Mouse (Mus musculus): ENCODE data around the gene Phldb3. TPM values are rescaled to one million over a fixed set of nuclear protein-coding genes. Genes with fewer than 3 reads are reported as not detected.

Gene Phldb3
- polyA plus RNA-seq, 1 experiment: 2.8 TPM

DNA sequence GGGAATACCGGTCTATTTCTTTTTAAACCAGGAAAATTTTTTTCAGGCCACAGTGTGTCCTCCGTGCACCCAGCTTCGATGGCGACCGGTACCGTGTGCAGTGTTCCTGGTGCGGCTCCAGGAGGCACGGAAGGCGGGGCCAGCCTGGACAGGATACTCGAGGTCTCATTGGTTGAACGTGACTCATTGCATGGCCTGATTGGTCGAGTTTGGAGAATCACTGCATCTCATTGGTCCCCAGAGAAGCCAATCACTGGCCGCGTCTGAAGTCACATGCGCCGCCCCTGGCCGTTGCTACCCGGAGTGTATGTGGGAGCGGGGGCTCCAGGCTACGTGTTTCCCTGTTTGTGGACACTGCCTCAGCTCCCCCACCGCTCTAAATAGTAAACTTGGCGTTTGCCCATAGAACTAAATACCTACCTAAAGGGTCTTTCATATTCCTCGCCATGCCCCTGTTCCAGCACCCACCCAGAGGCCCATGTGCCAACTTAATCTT is 61.4 kb downstream of the Phldb3 start:
- Histone ChIP-seq H3K27ac (ENCODE audit: insufficient read depth, low read depth, low read length) (no peak overlapping the region), H3K27me3 (replicated peaks; ENCODE audit: control insufficient read depth, insufficient read depth, low read length) (no peaks in the 10 kb centered on the region), H3K4me3 (ENCODE audit: insufficient read depth, low read depth, low read length) (no peak overlapping the region), H3K36me3 (ENCODE audit: control insufficient read depth, insufficient read depth, low read length) (no peaks in the 10 kb centered on the region), H3K4me1 (ENCODE audit: control insufficient read depth, insufficient read depth, low read length) (no peaks in the 10 kb centered on the region)
- TF ChIP-seq POLR2A (IDR thresholded peaks at IDR 0.05; ENCODE audit: low read depth, low read length): no peak
- TF ChIP-seq CTCF (conservative IDR thresholded peaks at IDR 0.05; ENCODE audit: insufficient read depth, insufficient read length, low read depth, low read length): no peak
- no peak for DNase-seq
- WGBS: 90% methylated on average over 23 of the region's 23 CpGs

DNA sequence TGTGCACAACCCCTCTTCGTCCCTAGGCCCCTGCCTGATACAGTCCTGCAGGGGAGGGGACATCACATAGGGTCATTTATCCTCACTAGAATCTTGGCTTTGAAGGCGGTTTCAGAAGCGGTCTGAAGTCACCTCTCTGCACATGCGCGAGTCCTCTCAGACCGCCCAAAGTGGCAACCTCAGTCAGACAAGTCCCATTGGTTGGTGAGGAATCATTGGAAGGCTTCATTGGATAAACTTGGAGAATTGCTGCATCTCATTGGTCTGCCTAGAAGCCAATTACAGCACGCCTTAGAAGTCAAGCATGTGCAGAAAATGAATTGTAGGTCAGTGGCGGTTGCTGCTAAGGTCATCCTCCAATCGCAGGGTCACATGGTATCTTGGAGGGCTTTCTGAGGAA is 66.0 kb downstream of the Phldb3 start, which contains the start of gene Tex101:
Tex101 (minus strand) TSS at position 101 of the 400 bp plus-strand sequence.
- no peak for DNase-seq
- 84% methylated on average over 9 of the region's 9 CpGs for WGBS
- Histone ChIP-seq H3K27ac (ENCODE audit: insufficient read depth, low read depth, low read length) (no peak within 1 kb of the TSS), H3K4me3 (ENCODE audit: insufficient read depth, low read depth, low read length) (no peak within 1 kb of the TSS), H3K27me3 (replicated peaks; ENCODE audit: control insufficient read depth, insufficient read depth, low read length) (no peaks in the 10 kb centered on the region), H3K36me3 (ENCODE audit: control insufficient read depth, insufficient read depth, low read length) (no peaks in the 10 kb centered on the region), H3K4me1 (ENCODE audit: control insufficient read depth, insufficient read depth, low read length) (no peaks in the 10 kb centered on the region)
- TF ChIP-seq POLR2A (IDR thresholded peaks at IDR 0.05; ENCODE audit: low read depth, low read length): no peak
- TF ChIP-seq CTCF (conservative IDR thresholded peaks at IDR 0.05; ENCODE audit: insufficient read depth, insufficient read length, low read depth, low read length): no peak

Other genes starting within 250 kb of the Phldb3 start
- gene Kcnn4, start 240.5 kb upstream of the Phldb3 start, polyA plus RNA-seq (2012; rRNA removed): 2.3 and 4.1 TPM in 2 replicates
- gene Smg9, start 211.1 kb upstream of the Phldb3 start, polyA plus RNA-seq (2012; rRNA removed): 34.9 and 39.8 TPM in 2 replicates
- gene Irgc1, start 158.5 kb upstream of the Phldb3 start, polyA plus RNA-seq (2012; rRNA removed): 0.33 and 0.41 TPM in 2 replicates
- 10.1 and 12.9 TPM in 2 replicates for gene Plaur, start 148.3 kb upstream of the Phldb3 start, polyA plus RNA-seq (2012; rRNA removed)
- 54.7 and 66.4 TPM in 2 replicates for gene Cadm4, start 128.7 kb upstream of the Phldb3 start, polyA plus RNA-seq (2012; rRNA removed)
- 9.5 and 17.1 TPM in 2 replicates for gene Zfp428, start 103.8 kb upstream of the Phldb3 start, polyA plus RNA-seq (2012; rRNA removed)
- not detected in 2 replicates for gene AC161166.1, start 98.3 kb upstream of the Phldb3 start, polyA plus RNA-seq (2012; rRNA removed)
- 15.4 and 17.4 TPM in 2 replicates for gene Irgq, start 80.1 kb upstream of the Phldb3 start, polyA plus RNA-seq (2012; rRNA removed)
- not detected in 2 replicates for gene Pinlyp, start 64.6 kb upstream of the Phldb3 start, polyA plus RNA-seq (2012; rRNA removed)
- gene Xrcc1, start 64.5 kb upstream of the Phldb3 start, polyA plus RNA-seq (2012; rRNA removed): 29.0 and 31.2 TPM in 2 replicates
- gene Ethe1, start 23.2 kb upstream of the Phldb3 start, polyA plus RNA-seq (2012; rRNA removed): 172 and 173 TPM in 2 replicates
- 0.11 and 0.15 TPM in 2 replicates for gene Zfp575, start 23.1 kb upstream of the Phldb3 start, polyA plus RNA-seq (2012; rRNA removed)
- 0.06 and 0.67 TPM in 2 replicates for gene Lypd3, start 25.8 kb downstream of the Phldb3 start, polyA plus RNA-seq (2012; rRNA removed)
- gene Tex101, start 65.9 kb downstream of the Phldb3 start, polyA plus RNA-seq (2012; rRNA removed): 0.14 TPM in 1 of 2 replicates, not detected in the other
- gene BC049730, start 98.5 kb downstream of the Phldb3 start, polyA plus RNA-seq (2012; rRNA removed): 0.10 TPM in 1 of 2 replicates, not detected in the other
- not detected in 2 replicates for gene Gm4763, start 116.1 kb downstream of the Phldb3 start, polyA plus RNA-seq (2012; rRNA removed)
- gene Cd177, start 149.5 kb downstream of the Phldb3 start, polyA plus RNA-seq (2012; rRNA removed): 0.03 and 0.05 TPM in 2 replicates
- not detected in 2 replicates for gene Ceacam10, start 166.4 kb downstream of the Phldb3 start, polyA plus RNA-seq (2012; rRNA removed)